Mouse (Mus musculus) ES-Bruce4 (cell line): ENCODE measurements around the gene Atp6v0c.

Experiments
- CTCF ChIP-seq: IDR thresholded peaks from one replicate; pipeline ENCODE4 v1.8.1; 2011; ENCODE audit warnings: low read depth, low read length
- EP300 ChIP-seq: IDR thresholded peaks from 2 replicates; pipeline ENCODE4 v1.6.1; 2011; ENCODE audit warnings: low read depth, low read length; ENCODE audit not compliant: insufficient read depth
- POLR2A ChIP-seq: IDR thresholded peaks from one replicate; pipeline ENCODE4 v1.8.1; 2011; ENCODE audit warnings: low read length; ENCODE audit not compliant: insufficient read depth

DNA sequence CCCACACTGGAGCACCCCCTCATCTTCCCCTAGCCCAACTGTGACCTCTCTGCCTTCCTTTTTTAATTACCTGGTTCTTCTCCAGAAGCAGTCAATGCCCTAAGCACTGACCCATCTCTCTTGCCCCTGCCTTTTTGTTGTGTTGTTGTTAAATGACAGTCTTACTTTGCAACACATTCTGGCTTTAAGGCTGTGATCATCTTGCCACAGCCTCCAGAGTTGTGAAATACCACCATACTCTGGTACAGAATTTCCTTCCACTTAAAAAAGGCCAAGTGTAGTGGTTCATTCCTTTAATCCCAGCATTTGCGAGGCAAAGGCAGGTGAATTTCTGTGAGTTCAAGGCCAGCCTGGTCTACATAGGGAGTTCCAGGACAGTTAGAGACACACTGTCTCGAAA lies 21.4 kb upstream of the Atp6v0c start:
- TF ChIP-seq CTCF: no peak
- TF ChIP-seq POLR2A: no peak
- TF ChIP-seq EP300: no peak
